Mouse (Mus musculus) MEL (cell line): ENCODE results near the gene Plxnc1. TPM values are rescaled to one million over a fixed set of nuclear protein-coding genes. Genes with fewer than 3 reads are reported as not detected.

Source experiments
- DNase-seq: peaks from one replicate; pipeline ENCODE4 v3.0.0; 2011; ENCODE audit warnings: low read depth, low spot score
- H3K27ac ChIP-seq: 2 replicates; pipeline ENCODE4 v1.5.1; 2012; ENCODE audit warnings: low read depth, mild to moderate bottlenecking, control low read depth, low read length, moderate library complexity; ENCODE audit not compliant: control insufficient read depth
- H3K27me3 ChIP-seq, 2 experiments: fragments of 150-350 bp in 1 of 2; sonication (generic) in 1 of 2; 2 replicates each; pipeline ENCODE4 v1.6.1; 2012; ENCODE audit warnings: low read length in 2 of 2, mild to moderate bottlenecking in 2 of 2, improper control_type of control experiment in 1 of 2, moderate library complexity in 1 of 2; ENCODE audit not compliant: insufficient read depth in 2 of 2, control insufficient read depth in 1 of 2
- H3K36me3 ChIP-seq, 2 experiments: 2 replicates each; pipeline ENCODE4 v1.6.1; 2012 to 2014; ENCODE audit warnings: low read length in 2 of 2, improper control_type of control experiment in 1 of 2, inconsistent platforms in 1 of 2, mild to moderate bottlenecking in 1 of 2; ENCODE audit not compliant: insufficient read depth in 2 of 2, control insufficient read depth in 1 of 2
- H3K4me1 ChIP-seq, 2 experiments: fragments of 150-350 bp in 1 of 2; sonication (generic) in 1 of 2; 2 replicates each; pipeline ENCODE4 v1.6.1; 2012; ENCODE audit warnings: low read length in 2 of 2, improper control_type of control experiment in 1 of 2, mild to moderate bottlenecking in 1 of 2; ENCODE audit not compliant: insufficient read depth in 2 of 2, control insufficient read depth in 1 of 2
- H3K4me3 ChIP-seq, 2 experiments: fragments of 150-350 bp in 1 of 2; sonication (generic) in 1 of 2; 2 replicates each; pipeline ENCODE4 v1.5.1; 2012; ENCODE audit warnings: low read depth in 2 of 2, low read length in 2 of 2, mild to moderate bottlenecking in 2 of 2, moderate library complexity in 2 of 2, control low read depth in 1 of 2, improper control_type of control experiment in 1 of 2; ENCODE audit not compliant: control insufficient read depth in 1 of 2, insufficient read depth in 1 of 2
- H3K79me2 ChIP-seq: 2 replicates; pipeline ENCODE4 v1.6.1; 2012; ENCODE audit warnings: mild to moderate bottlenecking, low read length, moderate library complexity; ENCODE audit not compliant: control insufficient read depth, poor library complexity, insufficient read depth
- H3K9ac ChIP-seq: 2 replicates; pipeline ENCODE4 v1.6.1; 2012; ENCODE audit warnings: low read depth, mild to moderate bottlenecking, control low read depth, low read length, moderate library complexity; ENCODE audit not compliant: control insufficient read depth, poor library complexity, severe bottlenecking
- H3K9me3 ChIP-seq: fragments of 150-350 bp; sonication (generic); replicated peaks from 2 replicates; pipeline ENCODE4 v1.6.1; 2012; ENCODE audit warnings: mild to moderate bottlenecking, low read length, improper control_type of control experiment, moderate library complexity; ENCODE audit not compliant: insufficient read depth
- BHLHE40 ChIP-seq: IDR thresholded peaks from 2 replicates; pipeline ENCODE4 v1.6.1; 2012; ENCODE audit warnings: low read depth, mild to moderate bottlenecking, inconsistent platforms, low read length, improper control_type of control experiment, borderline replicate concordance
- CHD1 ChIP-seq: IDR thresholded peaks from 2 replicates; pipeline ENCODE4 v1.6.1; 2012; ENCODE audit warnings: low read depth, mild to moderate bottlenecking, inconsistent platforms, low read length, improper control_type of control experiment
- CHD2 ChIP-seq: IDR thresholded peaks from 2 replicates; pipeline ENCODE4 v1.6.1; 2011; ENCODE audit warnings: low read length, improper control_type of control experiment
- CTCF ChIP-seq, 3 experiments: IDR thresholded peaks in 2 of 3; conservative IDR thresholded peaks in 1 of 3; 2 replicates each; pipeline ENCODE4 v1.5.1; 2011 to 2012; ENCODE audit warnings: low read length in 3 of 3, low read depth in 2 of 3, mild to moderate bottlenecking in 2 of 3, improper control_type of control experiment in 1 of 3, inconsistent platforms in 1 of 3, mixed read lengths in 1 of 3, moderate library complexity in 1 of 3; ENCODE audit not compliant: control insufficient read depth in 1 of 3, insufficient read depth in 1 of 3, poor library complexity in 1 of 3, severe bottlenecking in 1 of 3
- ETS1 ChIP-seq: IDR thresholded peaks from 2 replicates; pipeline ENCODE4 v1.6.1; 2012; ENCODE audit warnings: low read depth, mild to moderate bottlenecking, inconsistent platforms, low read length, improper control_type of control experiment, moderate library complexity
- GABPA ChIP-seq: IDR thresholded peaks from 2 replicates; pipeline ENCODE4 v1.6.1; 2012; ENCODE audit warnings: low read depth, mild to moderate bottlenecking, inconsistent platforms, low read length, improper control_type of control experiment, moderate library complexity
- GATA1 ChIP-seq: IDR thresholded peaks from 2 replicates; pipeline ENCODE4 v1.6.1; 2011; ENCODE audit warnings: low read depth, low read length, improper control_type of control experiment
- KAT2A ChIP-seq: conservative IDR thresholded peaks from 2 replicates; pipeline ENCODE4 v1.6.1; 2012; ENCODE audit warnings: low read depth, low read length, improper control_type of control experiment, inconsistent platforms
- MAFK ChIP-seq: IDR thresholded peaks from 2 replicates; pipeline ENCODE4 v1.6.1; 2011; ENCODE audit warnings: low read depth, mild to moderate bottlenecking, low read length, improper control_type of control experiment, borderline replicate concordance
- MAX ChIP-seq: IDR thresholded peaks from 2 replicates; pipeline ENCODE4 v1.6.1; 2011; ENCODE audit warnings: low read length, improper control_type of control experiment
- MEF2A ChIP-seq: IDR thresholded peaks from 2 replicates; pipeline ENCODE4 v1.6.1; 2014; ENCODE audit warnings: low read depth, mild to moderate bottlenecking, inconsistent platforms, low read length, improper control_type of control experiment; ENCODE audit not compliant: poor library complexity, insufficient replicate concordance, severe bottlenecking; ENCODE audit errors: extremely low read depth
- MYB ChIP-seq: IDR thresholded peaks from 2 replicates; pipeline ENCODE4 v1.6.1; 2011; ENCODE audit warnings: mild to moderate bottlenecking, low read depth, low read length, improper control_type of control experiment
- MYC ChIP-seq: IDR thresholded peaks from 2 replicates; pipeline ENCODE4 v1.6.1; 2011; ENCODE audit warnings: low read depth, mild to moderate bottlenecking, low read length, improper control_type of control experiment, moderate library complexity
- NELFE ChIP-seq: IDR thresholded peaks from 2 replicates; pipeline ENCODE4 v1.6.1; 2011; ENCODE audit warnings: low read depth, low read length, improper control_type of control experiment
- NRF1 ChIP-seq: IDR thresholded peaks from 2 replicates; pipeline ENCODE4 v1.6.1; 2014; ENCODE audit warnings: low read depth, mild to moderate bottlenecking, inconsistent platforms, low read length, improper control_type of control experiment, moderate library complexity; ENCODE audit not compliant: poor library complexity, insufficient read depth, severe bottlenecking
- POLR2AphosphoS2 ChIP-seq: IDR thresholded peaks from 2 replicates; pipeline ENCODE4 v1.6.1; 2011; ENCODE audit warnings: low read length, improper control_type of control experiment
- POLR2AphosphoS5 ChIP-seq: IDR thresholded peaks from 2 replicates; pipeline ENCODE4 v1.6.1; 2012; ENCODE audit warnings: low read depth, borderline replicate concordance, mild to moderate bottlenecking, inconsistent platforms, low read length, moderate library complexity, mixed read lengths
- RAD21 ChIP-seq: IDR thresholded peaks from 2 replicates; pipeline ENCODE4 v1.6.1; 2011; ENCODE audit warnings: mild to moderate bottlenecking, low read depth, low read length, improper control_type of control experiment
- RCOR1 ChIP-seq: IDR thresholded peaks from 2 replicates; pipeline ENCODE4 v1.6.1; 2012; ENCODE audit warnings: low read depth, mild to moderate bottlenecking, inconsistent platforms, low read length, improper control_type of control experiment
- TBP ChIP-seq: IDR thresholded peaks from 2 replicates; pipeline ENCODE4 v1.8.0; 2011; ENCODE audit warnings: low read depth, low read length, improper control_type of control experiment
- TCF12 ChIP-seq: IDR thresholded peaks from 2 replicates; pipeline ENCODE4 v1.6.1; 2014; ENCODE audit warnings: low read depth, mild to moderate bottlenecking, inconsistent platforms, low read length, improper control_type of control experiment, moderate library complexity
- UBTF ChIP-seq: IDR thresholded peaks from 2 replicates; pipeline ENCODE4 v1.6.1; 2012; ENCODE audit warnings: low read depth, mild to moderate bottlenecking, inconsistent platforms, low read length, improper control_type of control experiment, moderate library complexity, borderline replicate concordance; ENCODE audit not compliant: insufficient read depth
- USF1 ChIP-seq: IDR thresholded peaks from 2 replicates; pipeline ENCODE4 v1.6.1; 2014; ENCODE audit warnings: low read depth, mild to moderate bottlenecking, inconsistent platforms, low read length, improper control_type of control experiment, moderate library complexity
- USF2 ChIP-seq, 2 experiments: IDR thresholded peaks; 2 replicates each; pipeline ENCODE4 v1.6.1; 2011 to 2012; ENCODE audit warnings: improper control_type of control experiment in 2 of 2, low read length in 2 of 2, borderline replicate concordance in 1 of 2, inconsistent platforms in 1 of 2, low read depth in 1 of 2, mild to moderate bottlenecking in 1 of 2; ENCODE audit not compliant: insufficient read depth in 1 of 2
- ZC3H11A ChIP-seq: IDR thresholded peaks from 2 replicates; pipeline ENCODE4 v1.6.1; 2012; ENCODE audit warnings: low read depth, mild to moderate bottlenecking, inconsistent platforms, low read length, improper control_type of control experiment
- ZKSCAN1 ChIP-seq: IDR thresholded peaks from 2 replicates; pipeline ENCODE4 v1.6.1; 2012; ENCODE audit warnings: low read depth, mild to moderate bottlenecking, inconsistent platforms, low read length, improper control_type of control experiment, moderate library complexity
- polyA plus RNA-seq, 2 experiments: library from polyadenylated mRNA; stranded (reverse) in 1 of 2; unstranded in 1 of 2; fragments of >175 nt in 1 of 2; fragments of >200 nt in 1 of 2; gene quantifications; 2 replicates each; pipeline versions ENCODE4 v1.2.1 to v1.2.4; 2012; ENCODE audit warnings: low replicate concordance in 2 of 2, low read depth in 1 of 2; ENCODE audit not compliant: insufficient read length in 2 of 2, insufficient read depth in 1 of 2, missing spikeins in 1 of 2
- total RNA-seq: library from RNA; depleted of rRNA; stranded (reverse); fragments of 300-350 nt; gene quantifications from 2 replicates; pipeline ENCODE4 v1.2.3, GENCODE M21; 2012

The Plxnc1 gene
- total and polyA plus RNA-seq, 3 experiments, result 15.1 to 30.1 TPM; not detected in 1

DNA sequence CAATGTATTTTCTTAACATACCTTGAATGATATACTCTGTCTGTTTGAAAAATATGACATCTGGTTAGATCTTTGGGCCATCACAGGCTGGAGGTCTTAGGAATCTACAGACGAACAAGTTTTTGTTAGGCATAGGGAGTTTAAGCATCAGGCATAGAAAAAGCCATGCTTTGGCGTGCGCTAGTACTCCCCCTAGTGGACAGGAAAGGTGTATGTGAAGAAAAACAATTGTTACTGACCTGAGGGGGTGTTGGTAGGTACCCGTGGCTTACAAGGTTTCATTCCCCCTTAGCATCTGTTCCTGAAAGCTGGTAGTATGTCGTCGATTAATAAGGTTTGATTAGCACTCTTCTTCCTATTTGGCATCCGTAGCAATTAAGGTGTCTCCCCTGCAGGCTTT, 13.7 kb upstream of the Plxnc1 start (continued):
- TF ChIP-seq ZC3H11A, result peak; percentile 89

DNA sequence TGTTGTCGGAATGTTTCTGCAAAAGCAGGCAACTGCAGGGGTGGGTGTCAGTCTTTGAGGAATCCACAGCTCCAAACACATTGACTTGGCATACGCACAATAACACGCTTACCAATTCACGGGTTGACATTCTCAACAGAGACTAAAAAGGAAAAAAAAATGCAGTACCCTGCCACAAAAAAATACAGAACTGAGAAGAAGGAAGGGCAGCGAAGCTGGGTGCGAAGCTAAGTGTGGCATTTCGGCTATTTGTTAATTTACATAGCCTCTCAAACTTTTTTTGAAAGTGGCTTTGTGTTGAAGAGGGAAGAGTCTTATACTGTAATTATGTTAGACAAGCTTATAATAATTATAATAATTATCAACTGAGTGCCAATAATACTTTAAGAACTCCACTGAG, 13.1 kb upstream of the Plxnc1 start:
- Histone ChIP-seq H3K9me3 (no peaks in the 10 kb centered on the region), H3K36me3 (peaks cover 0 to 15% of the 10 kb centered on the region in 2 experiments; a peak in 2 of 4 replicates), H3K4me3 (no peak overlapping the region), H3K4me1 (peaks cover 2 to 33% of the 10 kb centered on the region in 2 experiments), H3K27me3 (no peaks in the 10 kb centered on the region), H3K9ac (no peak overlapping the region), H3K79me2 (no peaks in the 10 kb centered on the region), H3K27ac (no peak overlapping the region)
- no peak for DNase-seq
- TF ChIP-seq USF1, result no peak
- no peak for TF ChIP-seq UBTF
- TF ChIP-seq GABPA, result no peak
- TF ChIP-seq ZC3H11A, result no peak
- no peak for TF ChIP-seq ZKSCAN1
- no peak for TF ChIP-seq KAT2A
- no peak for TF ChIP-seq MYB
- no peak for TF ChIP-seq MAFK
- TF ChIP-seq NRF1, result no peak

GRCm38 (mm10) chr10:94947915-94948675, 3.5 kb upstream of the Plxnc1 start:
- H3K4me1 ChIP-seq, result peaks cover 2 to 28% of the 10 kb centered on the region in 2 experiments
- H3K4me3 ChIP-seq, result peak overlapping the region in 1 of 2 experiments; percentile 5; a peak in 1 of 4 replicates
- H3K9me3 ChIP-seq, result no peaks in the 10 kb centered on the region
- H3K27ac ChIP-seq, result peak overlapping the region; percentile 49
- H3K9ac ChIP-seq, result no peak overlapping the region
- H3K27me3 ChIP-seq, result no peaks in the 10 kb centered on the region
- peak; percentile 72 for DNase-seq
- peaks cover 15% of the 10 kb centered on the region for H3K79me2 ChIP-seq
- H3K36me3 ChIP-seq, result peaks cover 0 to 21% of the 10 kb centered on the region in 2 experiments; a peak in 2 of 4 replicates
- TF ChIP-seq BHLHE40 (no peak), CTCF (IDR thresholded peaks at IDR 0.05 in 2 of 3, conservative IDR thresholded peaks at IDR 0.05 in 1 of 3; ENCODE audit: control insufficient read depth in 1 of 3, insufficient read depth in 1 of 3, low read depth in 2 of 3, low read length in 3 of 3, poor library complexity in 1 of 3, severe bottlenecking in 1 of 3) (no peak), MEF2A (no peak), NELFE (peak; percentile 1; the same call in 1 of the 2 replicates), USF1 (no peak), TBP (0 out of 2 replicates have a peak, but pooled peaks have one; percentile 12), GATA1 (peak; percentile 64), ETS1 (peak; percentile 73), UBTF (no peak), CHD1 (no peak), MAX (0 out of 2 replicates have a peak, but pooled peaks have one; percentile 23), MYC (no peak; the same call in 1 of the 2 replicates), CHD2 (no peak), RAD21 (no peak), USF2 (IDR thresholded peaks at IDR 0.05; ENCODE audit: borderline replicate concordance in 1 of 2, insufficient read depth in 1 of 2, low read depth in 1 of 2, low read length in 2 of 2) (no peak), MYB (no peak; the same call in 1 of the 2 replicates), POLR2AphosphoS5 (no peak), POLR2AphosphoS2 (no peak), TCF12 (peak; percentile 46; the same call in 1 of the 2 replicates), RCOR1 (no peak; the same call in 1 of the 2 replicates)
